Mouse (Mus musculus): ENCODE results near the gene Map6.

Gene Map6

DNA sequence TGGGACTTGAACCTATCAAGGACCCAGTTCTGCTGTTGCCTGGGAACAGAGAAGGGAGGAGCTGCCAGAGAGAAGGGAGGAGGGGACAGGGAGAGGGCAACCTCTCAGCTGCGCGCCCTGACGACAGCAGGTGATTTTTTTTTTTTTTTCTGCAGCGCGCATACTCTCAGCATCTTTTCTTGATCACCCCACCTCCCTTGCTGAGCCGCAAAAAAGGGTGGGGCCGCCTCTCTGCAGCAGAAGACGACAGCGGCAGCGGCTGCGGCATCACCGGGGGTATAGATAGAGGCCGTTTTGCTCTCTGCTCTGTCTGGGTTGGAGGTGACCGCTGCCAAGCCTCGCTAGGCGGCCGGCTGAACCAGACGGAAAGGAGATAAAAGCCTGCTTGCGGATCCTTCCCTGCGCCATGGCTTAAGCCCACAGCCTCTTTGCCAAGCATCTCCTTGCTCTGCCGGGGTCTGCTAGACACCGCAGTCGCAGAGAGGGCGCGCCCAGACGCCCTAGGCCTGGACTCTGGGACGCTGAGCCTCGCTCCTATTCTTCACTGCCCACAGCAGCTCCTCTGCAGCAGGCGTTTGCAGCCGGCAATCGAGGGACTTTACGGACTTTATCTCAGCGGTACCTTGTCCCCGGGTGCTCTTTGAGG is at the start of gene Map6:
Gene Map6, plus strand, starts transcription at position 197 of the 646 bp plus-strand sequence.
- DNase-seq (ENCODE audit: low read depth, low spot score) = no peak

DNA sequence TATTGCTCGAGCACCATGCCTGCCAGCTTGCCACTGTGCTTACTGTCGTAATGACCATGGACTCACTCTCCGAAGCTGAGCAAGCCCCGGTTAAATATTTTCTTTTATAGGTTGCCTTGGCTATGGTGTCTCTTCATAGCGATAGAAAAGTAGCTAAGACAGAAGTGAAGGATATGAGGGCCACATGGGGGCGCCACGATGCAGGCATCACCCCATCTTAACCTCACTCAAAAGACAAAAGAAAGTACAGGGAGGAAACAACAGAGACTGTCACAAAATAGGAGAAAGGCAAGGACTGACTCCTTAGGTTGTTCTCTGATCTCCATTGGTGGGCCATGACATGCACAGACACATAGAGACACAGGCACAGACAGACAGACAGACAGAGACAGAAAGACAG is 43.0 kb upstream of the Map6 start:
- no peak for DNase-seq (ENCODE audit: low read depth, low spot score)

DNA sequence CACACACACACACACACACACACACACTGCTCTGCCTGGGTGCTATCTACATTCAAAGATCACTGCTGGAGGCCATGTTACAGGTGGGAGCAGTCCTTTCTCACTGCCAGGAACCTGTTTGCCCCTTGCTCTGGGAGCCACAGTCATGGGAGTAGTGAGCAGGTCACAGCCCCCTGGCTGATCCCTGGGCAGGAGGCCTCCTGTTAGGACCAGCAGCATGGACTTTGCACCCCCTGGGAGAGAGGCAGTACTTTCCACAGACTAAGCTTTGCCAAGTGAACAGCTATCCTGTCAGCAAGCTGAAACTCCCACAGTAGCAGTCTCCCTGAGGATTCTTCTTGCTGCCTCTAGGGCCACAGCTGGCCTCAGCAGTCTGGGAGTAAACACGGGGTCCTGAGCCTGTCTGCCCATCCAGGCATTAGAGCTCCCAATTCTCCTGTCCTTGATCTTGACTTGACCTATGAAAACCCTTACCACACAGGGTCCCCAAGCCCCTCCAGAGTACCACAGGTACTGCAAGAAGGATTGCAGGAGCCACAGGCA is 42.5 kb upstream of the Map6 start:
- DNase-seq (ENCODE audit: low read depth, low spot score) = no peak

DNA sequence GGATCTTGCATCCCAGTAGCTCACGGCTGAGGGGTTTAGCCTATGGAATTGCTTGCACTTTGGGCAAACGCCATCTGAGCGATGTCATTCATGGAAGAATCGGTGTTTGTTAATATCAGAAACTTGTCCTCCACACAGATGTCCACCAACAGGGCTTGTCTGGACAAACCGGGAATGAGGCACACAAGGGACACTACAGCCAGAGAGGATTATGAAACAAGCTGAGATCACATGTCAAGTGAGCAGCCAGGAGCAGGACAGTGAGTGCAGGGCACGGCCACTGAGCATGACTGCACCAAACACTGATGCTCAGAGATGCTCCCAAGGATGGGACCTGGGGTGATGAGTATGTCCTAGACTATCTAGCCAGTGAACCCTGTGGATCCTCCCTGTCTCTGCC is 41.8 kb upstream of the Map6 start:
- no peak for DNase-seq (ENCODE audit: low read depth, low spot score)

DNA sequence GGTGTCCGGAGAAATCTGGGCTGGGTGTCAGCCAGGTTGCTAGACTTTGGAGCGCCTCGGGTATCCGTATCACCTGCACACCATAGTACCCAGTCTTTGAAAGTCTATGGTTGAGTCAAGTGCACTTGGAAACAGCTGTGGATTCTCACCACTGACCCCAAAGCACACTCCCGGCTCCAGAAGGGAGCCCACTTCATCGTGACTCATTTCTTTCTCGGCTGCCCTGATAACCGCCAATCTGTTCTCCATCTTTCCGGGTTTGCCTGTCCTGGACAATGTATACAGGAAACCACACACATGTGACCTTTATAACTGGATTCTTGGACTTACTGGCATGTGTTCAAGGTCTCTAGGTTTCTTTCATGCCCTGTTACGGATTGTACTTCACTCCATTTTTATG is 40.6 kb upstream of the Map6 start:
- no peak for DNase-seq (ENCODE audit: low read depth, low spot score)

DNA sequence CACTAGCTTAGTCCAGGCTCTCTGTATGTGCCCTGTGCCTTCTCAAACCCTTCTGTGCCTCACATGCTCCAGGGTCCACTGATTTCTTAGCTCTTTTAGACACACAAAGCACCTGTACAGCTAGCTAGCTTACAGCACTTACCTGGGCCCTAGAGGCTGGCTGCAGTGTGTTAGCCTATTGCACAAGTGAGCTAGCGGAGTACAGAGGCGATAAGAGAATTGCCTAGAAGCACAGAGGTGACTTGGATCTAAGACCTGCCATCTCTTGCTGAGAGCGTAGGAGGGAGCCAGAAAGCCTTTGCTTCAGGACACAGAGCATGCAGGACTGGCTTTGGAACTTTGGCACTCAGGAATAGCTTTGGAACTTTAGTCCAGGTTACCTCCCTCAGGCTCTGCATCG is 40.0 kb upstream of the Map6 start:
- DNase-seq (ENCODE audit: low read depth, low spot score) = no peak

DNA sequence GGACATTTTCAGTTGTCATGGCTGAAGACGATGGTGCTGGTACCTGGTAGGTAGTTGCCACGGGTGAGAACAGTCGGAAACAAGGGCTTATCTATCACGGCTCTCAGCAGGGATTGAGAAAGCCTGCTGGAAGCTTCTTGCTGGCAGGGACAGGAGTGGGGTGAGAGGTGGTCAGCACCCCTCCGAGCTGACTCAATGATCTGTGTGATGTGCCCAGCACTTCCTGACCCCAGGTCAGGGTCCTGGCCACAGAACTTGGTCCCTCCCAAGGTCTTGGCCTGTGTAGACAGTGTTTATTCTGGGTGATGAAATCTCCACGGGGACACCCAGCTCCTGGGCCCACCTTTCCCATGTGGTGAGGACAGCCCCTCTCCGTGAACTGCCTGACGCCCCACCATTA is 38.4 kb upstream of the Map6 start:
- DNase-seq (ENCODE audit: low read depth, low spot score) = no peak

DNA sequence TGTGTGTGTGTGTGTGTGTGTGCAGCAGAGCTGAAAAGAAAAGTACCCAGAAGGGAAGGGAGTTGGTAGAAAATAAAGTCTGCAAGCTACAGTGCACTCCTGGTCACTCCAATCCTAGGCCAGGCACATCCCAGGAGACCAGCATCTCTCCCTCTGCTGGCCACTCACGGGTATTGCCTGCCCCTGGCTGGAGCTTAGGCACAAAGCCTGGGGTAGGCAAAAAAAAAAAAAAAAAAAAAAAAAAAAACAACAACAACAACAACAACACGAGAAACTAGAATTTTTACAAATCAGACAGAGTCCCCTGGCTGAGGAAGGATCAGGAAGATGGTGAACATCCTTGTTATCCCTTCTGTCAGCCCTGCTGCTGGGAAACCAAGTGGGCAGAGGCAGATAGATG is 37.8 kb upstream of the Map6 start:
- DNase-seq (ENCODE audit: low read depth, low spot score) = no peak

DNA sequence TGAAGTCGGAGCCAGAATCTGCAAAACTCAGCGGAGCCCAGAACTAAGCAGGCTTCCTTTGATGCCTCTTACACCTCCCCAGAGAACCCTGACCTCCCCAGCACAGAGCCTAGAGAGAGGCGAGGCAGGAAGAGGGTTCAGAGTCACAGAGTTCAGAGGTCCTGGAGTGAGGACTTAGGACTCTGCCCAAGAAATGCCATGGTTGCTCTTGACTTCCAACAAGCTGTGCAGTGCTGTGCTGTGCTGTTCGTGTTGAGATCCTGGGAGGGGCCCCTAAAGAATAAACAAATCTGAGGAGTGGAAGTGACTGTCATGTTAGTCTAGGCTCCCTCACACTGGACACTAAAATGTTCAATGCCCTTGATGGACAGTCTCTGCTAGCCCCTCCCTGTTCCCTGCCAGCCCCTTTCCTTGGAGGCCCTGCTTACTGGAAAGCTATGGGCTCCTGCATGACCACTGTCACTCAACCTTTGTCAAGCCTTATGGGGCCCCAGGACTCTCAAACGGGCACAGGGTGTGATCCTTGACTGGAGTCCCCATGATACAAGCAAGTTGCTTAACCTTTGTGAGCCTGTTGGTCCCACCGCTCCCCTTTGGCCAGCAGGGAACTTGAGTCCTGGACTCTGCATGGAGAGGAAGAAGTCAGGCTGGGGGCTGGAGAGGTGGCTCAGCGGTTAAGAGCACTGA is 37.0 kb upstream of the Map6 start:
- DNase-seq (ENCODE audit: low read depth, low spot score) = no peak

DNA sequence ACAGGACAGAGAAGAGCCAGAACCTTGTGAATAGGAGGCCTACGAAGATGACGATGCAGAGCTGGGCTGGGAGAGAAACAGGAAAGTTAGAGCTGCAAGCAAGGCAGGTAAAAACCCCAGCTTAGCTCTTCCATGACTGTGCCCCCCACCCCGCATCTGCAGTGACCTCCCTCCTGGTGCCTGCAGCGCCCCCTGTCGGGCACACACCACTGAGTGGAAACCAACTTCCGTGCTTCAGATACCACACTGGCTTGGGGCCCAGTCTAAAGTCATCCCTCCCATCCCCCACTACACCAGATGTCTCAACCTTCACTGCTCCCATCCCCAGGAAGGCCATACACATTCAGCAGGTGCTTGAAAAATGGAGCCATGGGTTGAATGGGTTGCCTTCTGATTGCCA is 34.7 kb upstream of the Map6 start:
- DNase-seq (ENCODE audit: low read depth, low spot score) = no peak

DNA sequence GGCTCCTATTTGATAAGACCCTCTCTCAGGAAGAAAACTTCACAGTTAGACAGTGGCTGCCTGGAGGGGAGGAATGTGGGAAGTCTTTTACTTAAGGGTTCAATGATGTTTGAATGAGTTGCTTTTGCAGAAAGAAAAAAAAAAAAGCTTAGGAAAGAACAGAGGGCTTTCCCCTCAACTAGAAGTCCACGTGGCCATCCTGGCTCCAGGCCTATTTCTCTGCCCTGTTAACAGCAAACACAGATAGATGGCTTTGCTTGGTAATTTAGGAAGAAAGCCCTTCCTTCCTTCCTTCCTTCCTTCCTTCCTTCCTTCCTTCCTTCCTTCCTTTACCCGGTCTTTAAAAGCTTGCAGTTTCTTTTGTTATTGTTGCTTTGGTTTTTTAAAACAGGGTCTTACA is 32.3 kb upstream of the Map6 start:
- DNase-seq (ENCODE audit: low read depth, low spot score) = no peak

DNA sequence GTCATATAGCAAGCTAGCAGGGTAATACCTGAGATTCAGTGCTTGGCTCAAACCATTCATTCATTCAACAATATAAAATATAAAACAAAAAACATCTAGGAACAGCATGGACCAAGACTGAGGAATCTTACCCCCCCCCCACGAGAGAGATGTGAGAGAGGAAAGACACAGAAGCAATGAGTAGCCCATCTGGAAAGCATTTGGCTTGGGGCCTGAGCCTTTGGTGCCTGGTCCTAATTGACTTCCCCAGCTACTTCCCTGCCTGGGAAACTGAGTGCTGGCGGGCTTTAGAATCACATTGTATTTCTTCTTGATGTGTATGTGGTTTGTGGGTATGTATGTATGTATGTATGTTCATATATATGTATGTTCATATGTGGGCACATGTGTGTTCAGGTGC is 31.6 kb upstream of the Map6 start:
- DNase-seq (ENCODE audit: low read depth, low spot score) = no peak

DNA sequence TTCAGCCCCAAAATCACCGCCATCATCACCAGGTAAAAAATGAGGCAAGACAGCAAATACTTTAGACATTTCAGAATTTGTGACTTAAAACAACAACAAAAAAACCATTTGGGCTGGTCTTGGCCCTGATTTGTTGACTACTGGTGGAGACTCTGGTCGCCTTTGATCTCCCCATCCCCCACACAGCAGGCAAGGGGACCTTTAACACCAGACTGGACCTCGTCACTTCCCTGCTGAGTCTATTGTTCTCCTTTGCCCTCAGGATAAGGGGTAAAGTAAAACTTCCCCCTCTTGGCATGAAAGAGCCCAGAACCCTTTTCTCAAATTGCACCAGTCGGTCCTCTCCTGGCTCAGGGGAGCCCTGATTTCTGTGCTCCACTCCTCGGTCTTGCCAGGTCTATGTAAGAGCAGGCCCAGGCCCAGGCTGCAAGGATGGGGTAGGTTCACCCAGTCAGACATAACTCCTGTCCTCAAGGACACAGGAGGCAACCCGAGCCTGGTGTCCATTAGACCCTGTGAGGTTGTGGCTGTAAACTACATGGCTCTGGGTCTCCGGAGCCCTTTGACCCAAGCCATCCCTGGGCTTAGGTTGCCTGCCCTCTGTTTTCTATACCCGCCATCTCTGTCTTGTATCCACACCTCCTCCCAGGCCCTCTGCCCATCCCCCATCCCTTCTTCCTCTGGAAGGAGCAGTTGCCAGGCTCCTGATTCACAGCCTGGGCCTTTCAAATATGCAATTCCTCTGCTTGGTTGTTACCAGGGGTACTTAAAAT is 30.2 kb upstream of the Map6 start:
- DNase-seq (ENCODE audit: low read depth, low spot score) = no peak

DNA sequence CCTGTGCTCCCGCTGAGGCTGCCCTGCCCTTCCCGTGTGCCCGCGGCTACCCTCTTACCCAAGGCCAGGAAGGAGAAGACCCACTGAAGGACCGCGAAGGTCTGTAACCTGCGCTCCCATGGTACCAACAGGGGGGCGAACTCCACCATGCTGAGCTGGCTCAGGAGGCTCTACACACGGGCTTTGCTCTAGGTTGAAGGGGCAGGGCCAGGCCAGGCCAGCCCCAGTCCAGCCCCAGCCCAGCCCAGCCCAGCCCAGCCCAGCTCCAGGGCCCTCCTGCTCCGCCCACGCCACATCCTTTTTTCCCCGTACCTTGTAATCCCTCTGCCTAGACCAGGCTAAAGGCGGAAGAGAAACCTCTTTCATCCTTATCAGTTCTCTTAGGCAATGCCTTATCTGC is 28.8 kb upstream of the Map6 start, which contains the start of gene Mogat2:
Gene Mogat2, minus strand, starts transcription at position 203 of the 400 bp plus-strand sequence.
- DNase-seq (ENCODE audit: low read depth, low spot score) = no peak

DNA sequence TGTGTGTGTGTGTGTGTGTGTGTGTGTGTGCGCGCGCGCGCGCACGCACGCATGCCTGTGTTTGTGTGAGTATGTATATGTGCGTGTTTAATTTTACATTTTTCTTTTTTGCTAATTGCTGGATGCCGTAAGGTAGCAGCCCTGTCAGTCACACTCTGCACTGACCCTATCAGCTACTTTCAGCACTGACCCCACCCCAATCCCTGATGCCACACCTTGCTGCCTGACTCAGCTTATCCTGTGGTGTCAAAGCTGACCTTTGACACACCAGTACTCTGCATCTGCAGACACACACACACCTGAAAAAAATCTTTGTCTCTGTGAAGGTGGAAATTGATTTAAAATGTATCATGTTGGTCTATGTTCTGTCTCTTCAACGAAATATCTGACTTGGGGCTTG is 25.1 kb upstream of the Map6 start:
- DNase-seq (ENCODE audit: low read depth, low spot score) = no peak

DNA sequence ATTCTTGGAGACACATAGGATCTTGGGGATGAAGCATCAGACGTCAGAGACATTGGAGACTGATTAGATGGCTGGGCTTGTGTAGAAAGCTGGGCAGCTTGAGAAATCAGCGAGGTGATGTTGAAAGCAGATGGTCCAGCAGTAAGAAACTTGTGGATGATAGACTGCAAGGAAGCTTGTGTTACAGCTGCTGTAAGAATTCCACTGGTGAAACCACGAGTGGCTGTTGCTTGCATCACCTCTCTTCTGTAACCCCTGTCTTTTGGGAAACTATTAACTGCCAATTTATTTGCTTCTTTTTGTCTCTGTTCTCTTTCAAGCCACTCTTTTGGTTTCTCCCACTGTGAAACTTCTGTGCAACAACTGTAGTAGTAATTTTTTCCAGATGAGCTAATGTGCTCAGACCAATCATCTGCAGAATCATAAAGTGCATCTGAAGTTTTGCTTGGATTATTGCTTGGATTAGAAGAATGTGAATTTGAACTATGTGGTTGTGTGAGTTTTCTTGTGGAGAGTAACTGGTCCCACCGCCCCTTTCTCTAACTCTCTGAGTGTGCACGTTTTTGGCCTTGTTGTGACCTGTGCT is 19.0 kb upstream of the Map6 start:
- no peak for DNase-seq (ENCODE audit: low read depth, low spot score)

DNA sequence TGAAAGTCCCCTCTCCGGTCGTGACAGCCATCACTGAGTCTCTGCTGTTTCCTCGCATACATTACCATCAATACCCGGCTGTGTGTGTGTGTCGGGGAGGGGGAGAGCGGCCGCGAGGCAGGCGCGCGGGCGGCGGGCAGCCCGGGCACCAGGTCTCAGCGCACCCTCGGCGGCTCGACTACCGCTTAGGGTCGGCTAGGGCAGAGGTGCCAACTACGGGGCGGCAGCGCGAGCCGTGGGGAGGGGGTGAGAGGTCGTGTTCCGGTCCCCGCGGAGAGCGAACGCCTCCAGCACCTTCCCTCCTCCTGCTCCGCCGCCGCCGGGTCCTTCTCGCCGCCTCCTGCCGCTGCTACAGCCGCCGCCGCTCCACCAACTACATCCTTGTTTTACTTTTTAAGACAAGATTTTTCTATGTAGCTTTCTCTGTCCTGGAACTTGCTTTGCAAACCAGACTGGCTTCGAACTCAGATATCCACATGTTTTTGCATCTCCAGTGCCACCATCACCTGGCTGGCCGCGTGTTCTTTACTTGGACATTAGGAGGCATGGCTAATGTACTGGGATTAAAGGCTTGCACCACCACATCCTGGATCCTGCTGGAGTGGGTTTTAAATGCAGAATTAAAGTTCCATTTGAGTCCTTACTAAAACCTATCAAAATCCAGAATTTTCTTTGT is 18.2 kb upstream of the Map6 start:
- DNase-seq (ENCODE audit: low read depth, low spot score) = no peak

DNA sequence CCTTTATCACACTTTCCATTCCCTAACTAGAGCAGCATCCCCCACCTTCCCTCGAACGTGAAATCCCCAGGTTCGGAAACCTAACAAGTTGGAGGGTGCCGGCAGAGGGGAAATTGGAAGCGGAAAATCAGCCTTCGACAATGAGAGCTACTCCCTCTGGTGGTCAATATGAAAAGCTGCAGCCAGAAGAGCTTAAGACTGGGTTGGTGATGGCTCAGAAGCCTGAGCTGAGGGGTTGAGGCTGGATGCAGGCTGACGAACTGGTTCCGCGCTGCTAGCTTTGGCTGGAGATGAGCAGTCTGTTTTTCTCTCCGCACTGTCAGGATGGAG is 17.7 kb upstream of the Map6 start:
- DNase-seq (ENCODE audit: low read depth, low spot score) = no peak

DNA sequence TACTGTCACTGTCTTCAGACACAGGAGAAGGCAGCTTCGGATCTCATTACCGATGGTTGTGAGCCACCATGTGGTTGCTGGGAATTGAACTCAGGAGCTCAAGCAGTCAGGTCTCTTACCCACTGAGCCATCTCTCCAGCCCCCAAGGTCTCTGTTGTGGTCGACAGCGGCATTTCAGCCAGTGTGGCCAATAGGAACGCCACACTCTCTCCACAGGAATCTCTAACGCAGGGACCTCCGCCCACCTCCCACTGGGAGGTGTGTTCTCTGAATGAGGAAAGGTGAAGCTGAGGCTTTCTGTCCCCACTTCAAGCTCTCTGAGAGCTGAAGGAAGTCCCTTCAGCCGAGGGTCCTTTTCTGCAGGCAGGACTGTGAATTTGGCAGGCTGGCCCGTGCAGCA is 16.9 kb upstream of the Map6 start:
- DNase-seq (ENCODE audit: low read depth, low spot score) = no peak

DNA sequence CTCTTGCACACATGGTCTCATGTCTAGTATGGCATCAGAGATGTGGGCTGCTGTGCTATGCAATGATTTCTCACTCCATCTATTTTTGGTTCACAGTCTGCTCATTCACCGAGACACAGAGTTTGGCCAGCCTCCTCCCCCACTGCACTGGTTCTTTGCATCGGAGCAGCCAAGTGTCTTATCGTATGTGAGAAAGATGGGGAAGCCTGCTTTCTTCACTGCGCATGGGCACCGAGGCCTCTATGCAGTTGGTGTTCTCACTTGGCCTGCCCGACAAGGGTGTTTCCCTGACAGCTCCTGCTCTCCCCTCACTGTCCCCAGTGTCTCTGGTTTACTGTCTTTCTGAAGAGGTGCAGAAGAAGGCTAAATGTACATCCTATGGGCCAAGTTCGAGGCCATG is 12.2 kb upstream of the Map6 start:
- no peak for DNase-seq (ENCODE audit: low read depth, low spot score)

DNA sequence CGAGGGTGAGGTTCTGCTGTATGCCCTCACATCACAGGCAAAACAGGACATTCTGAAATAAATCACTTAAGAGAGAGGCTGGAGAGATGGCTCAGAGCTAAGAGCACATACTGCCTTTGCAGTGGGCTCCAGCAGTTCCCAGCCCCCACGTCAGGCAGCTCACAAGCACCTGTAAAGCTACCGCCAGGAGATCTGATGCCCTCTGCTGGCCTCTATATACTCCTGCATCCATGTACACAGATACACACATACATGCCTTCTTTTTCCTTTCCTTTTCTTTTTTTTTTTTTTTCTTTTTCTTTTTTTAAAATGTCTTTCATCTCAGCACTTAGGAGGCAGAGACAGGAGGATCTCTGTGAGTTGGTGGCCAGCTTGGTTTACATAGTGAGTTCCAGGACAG is 5.3 kb upstream of the Map6 start:
- DNase-seq (ENCODE audit: low read depth, low spot score) = no peak

DNA sequence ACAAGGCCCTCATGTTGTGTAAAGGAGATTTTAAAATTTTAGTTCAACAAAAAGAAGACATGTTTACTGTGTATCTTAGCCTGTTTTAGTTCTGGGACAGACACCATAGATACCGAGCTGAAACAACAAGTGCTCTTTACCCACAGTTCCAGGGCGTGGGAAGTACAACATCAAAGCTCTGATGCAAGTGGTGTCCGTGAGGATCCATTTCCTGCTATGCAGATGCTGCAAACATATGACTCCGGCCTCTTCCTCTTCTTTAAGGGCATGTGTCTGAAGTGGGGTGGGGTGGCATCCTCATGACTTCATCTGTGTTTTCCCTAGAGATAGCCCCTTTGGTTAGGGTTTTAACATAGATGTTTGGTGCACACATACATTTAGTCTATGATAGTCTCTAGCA is 3.7 kb upstream of the Map6 start:
- DNase-seq (ENCODE audit: low read depth, low spot score) = no peak
